Mouse (Mus musculus) limb, embryonic 14.5 days (tissue): Measurements from ENCODE around the gene Cfap58. TPM values are rescaled to one million over a fixed set of nuclear protein-coding genes. Genes with fewer than 3 reads are reported as not detected.

ENCODE experiments used
- ATAC-seq: fragments of 200-750 bp; cut with Nextera tagmentation; 2 replicates; pipeline ENCODE4 v1.8.0; 2017; ENCODE audit warnings: low read depth, moderate number of reproducible peaks, moderate TSS enrichment; ENCODE audit not compliant: low FRiP score
- DNase-seq: peaks from one replicate; pipeline ENCODE4 v3.0.0-alpha.2; 2015; ENCODE audit warnings: low spot score
- H3K27ac ChIP-seq: fragments of 300-500 bp; sonication (generic); replicated peaks from 2 replicates; pipeline ENCODE4 v1.5.1; 2014; ENCODE audit warnings: low read depth, mild to moderate bottlenecking, low read length, moderate library complexity, mixed read lengths
- H3K27me3 ChIP-seq: fragments of 300-500 bp; sonication (generic); 2 replicates; pipeline ENCODE4 v1.6.1; 2014; ENCODE audit warnings: low read length, mixed read lengths; ENCODE audit not compliant: control insufficient read depth, insufficient read depth
- H3K36me3 ChIP-seq: fragments of 300-500 bp; sonication (generic); 2 replicates; pipeline ENCODE4 v1.6.1; 2014; ENCODE audit warnings: mild to moderate bottlenecking, low read length, moderate library complexity, mixed read lengths; ENCODE audit not compliant: control insufficient read depth, insufficient read depth
- H3K4me1 ChIP-seq: fragments of 300-500 bp; sonication (generic); 2 replicates; pipeline ENCODE4 v1.6.1; 2014; ENCODE audit warnings: antibody characterized with exemption, low read length, mixed read lengths; ENCODE audit not compliant: control insufficient read depth, insufficient read depth
- H3K4me2 ChIP-seq: fragments of 300-500 bp; sonication (generic); replicated peaks from 2 replicates; pipeline ENCODE4 v1.6.1; 2014; ENCODE audit warnings: low read depth, mild to moderate bottlenecking, low read length, moderate library complexity; ENCODE audit not compliant: severe bottlenecking
- H3K4me3 ChIP-seq: fragments of 300-500 bp; sonication (generic); replicated peaks from 2 replicates; pipeline ENCODE4 v1.5.1; 2014; ENCODE audit warnings: low read length
- H3K9ac ChIP-seq: fragments of 300-500 bp; sonication (generic); 2 replicates; pipeline ENCODE4 v1.6.1; 2014; ENCODE audit warnings: mild to moderate bottlenecking, low read depth, low read length, moderate library complexity; ENCODE audit not compliant: severe bottlenecking
- H3K9me3 ChIP-seq: fragments of 300-500 bp; sonication (generic); 2 replicates; pipeline ENCODE4 v1.6.1; 2016; ENCODE audit warnings: low read length; ENCODE audit not compliant: control insufficient read depth
- POLR2A ChIP-seq: fragments of 200-500 bp; IDR thresholded peaks from 2 replicates; pipeline ENCODE4 v1.8.0; 2012; ENCODE audit warnings: inconsistent platforms, mild to moderate bottlenecking, moderate library complexity, borderline replicate concordance; ENCODE audit not compliant: insufficient read depth, insufficient read length; ENCODE audit errors: extremely low read depth
- WGBS: fragments of 180-500 bp; shearing (Covaris S2); extraction: QIAGEN DNeasy Blood & Tissue Kit; methylation state at CpG from one replicate; pipeline ENCODE4 v1.1.7; 2014; 5-methylcytosine and 5-hydroxymethylcytosine counted together
- polyA plus RNA-seq, 2 experiments: library from polyadenylated mRNA; depleted of rRNA in 1 of 2; stranded (reverse) in 1 of 2; unstranded in 1 of 2; fragments of >200 nt; fragmentation: Nextera tagmentation in 1 of 2; extraction: Ambion mirVana in 1 of 2; gene quantifications; 2 replicates each; pipeline versions ENCODE4 v1.2.1 to v1.2.3; 2012 to 2014

Gene Cfap58
- polyA plus RNA-seq, 2 experiments, result 0.05 to 0.07 TPM

GRCm38 (mm10) chr19:47988880-47989574 is 51.6 kb downstream of the Cfap58 start:
- no peaks in the 10 kb centered on the region for H3K27me3 ChIP-seq
- H3K9ac ChIP-seq, result no peak overlapping the region
- WGBS, result 54% methylated on average over 13 of the region's 13 CpGs
- H3K4me1 ChIP-seq, result no peaks in the 10 kb centered on the region; the same call in 1 of the 2 replicates
- TF ChIP-seq POLR2A, result no peak
- ATAC-seq (no peak), DNase-seq (no peak)
- H3K36me3 ChIP-seq, result no peaks in the 10 kb centered on the region
- H3K4me3 ChIP-seq, result no peak overlapping the region
- H3K27ac ChIP-seq, result no peak overlapping the region
- no peaks in the 10 kb centered on the region for H3K9me3 ChIP-seq
- no peak overlapping the region for H3K4me2 ChIP-seq

GRCm38 (mm10) chr19:47989575-47989891 is 52.1 kb downstream of the Cfap58 start:
- H3K9me3 ChIP-seq, result no peaks in the 10 kb centered on the region
- TF ChIP-seq POLR2A, result no peak
- no peaks in the 10 kb centered on the region; the same call in 1 of the 2 replicates for H3K4me1 ChIP-seq
- 81% methylated on average over 4 of the region's 4 CpGs for WGBS
- DNase-seq (no peak), ATAC-seq (no peak)
- no peak overlapping the region for H3K4me3 ChIP-seq
- no peak overlapping the region for H3K27ac ChIP-seq
- no peaks in the 10 kb centered on the region for H3K27me3 ChIP-seq
- no peak overlapping the region for H3K9ac ChIP-seq
- H3K36me3 ChIP-seq, result no peaks in the 10 kb centered on the region
- H3K4me2 ChIP-seq, result no peak overlapping the region

GRCm38 (mm10) chr19:48001240-48001639 is 63.8 kb downstream of the Cfap58 start:
- TF ChIP-seq POLR2A, result no peak
- H3K4me3 ChIP-seq, result no peak overlapping the region
- DNase-seq (peak; percentile 42), ATAC-seq (peak; percentile 81)
- H3K27me3 ChIP-seq, result no peaks in the 10 kb centered on the region
- H3K4me1 ChIP-seq, result peaks cover 33% of the 10 kb centered on the region
- H3K36me3 ChIP-seq, result no peaks in the 10 kb centered on the region
- no peaks in the 10 kb centered on the region for H3K9me3 ChIP-seq
- 47% methylated on average over 13 of the region's 13 CpGs for WGBS
- H3K27ac ChIP-seq, result peak overlapping the region; percentile 63
- H3K9ac ChIP-seq, result no peak overlapping the region
- H3K4me2 ChIP-seq, result peak overlapping the region; percentile 18; the same call in 1 of the 2 replicates

- H3K4me1 ChIP-seq, result peaks cover 33% of the 10 kb centered on the region
- no peak overlapping the region for H3K9ac ChIP-seq
- 66% methylated on average over 11 of the region's 11 CpGs for WGBS
- H3K4me2 ChIP-seq, result peak overlapping the region; percentile 18; the same call in 1 of the 2 replicates
- TF ChIP-seq POLR2A, result no peak
- peak overlapping the region; percentile 63 for H3K27ac ChIP-seq
- no peak for ATAC-seq
- no peaks in the 10 kb centered on the region for H3K36me3 ChIP-seq
- H3K9me3 ChIP-seq, result peaks cover 2% of the 10 kb centered on the region; the same call in 1 of the 2 replicates
- H3K27me3 ChIP-seq, result no peaks in the 10 kb centered on the region
- H3K4me3 ChIP-seq, result no peak overlapping the region
- DNase-seq, result no peak
Observed at GRCm38 (mm10) chr19:48001774-48002173, 64.3 kb downstream of the Cfap58 start.

- no peaks in the 10 kb centered on the region for H3K27me3 ChIP-seq
- peaks cover 4% of the 10 kb centered on the region; the same call in 1 of the 2 replicates for H3K9me3 ChIP-seq
- 33% methylated on average over 12 of the region's 12 CpGs for WGBS
- no peak overlapping the region for H3K27ac ChIP-seq
- H3K4me3 ChIP-seq, result no peak overlapping the region
- H3K4me2 ChIP-seq, result no peak overlapping the region
- no peak for DNase-seq
- no peaks in the 10 kb centered on the region for H3K36me3 ChIP-seq
- no peak for ATAC-seq
- no peak for TF ChIP-seq POLR2A
- H3K9ac ChIP-seq, result no peak overlapping the region
- peaks cover 15% of the 10 kb centered on the region for H3K4me1 ChIP-seq
Observed at GRCm38 (mm10) chr19:48008771-48009413, 71.4 kb downstream of the Cfap58 start.
